Mouse (Mus musculus): Measurements from ENCODE around the gene Drg1. TPM values are rescaled to one million over a fixed set of nuclear protein-coding genes. Genes with fewer than 3 reads are reported as not detected.

Gene Drg1
- polyA plus RNA-seq, 1 experiment, result 36.9 TPM

GRCm38 (mm10) chr11:3242395-3242794 is 23.8 kb downstream of the Drg1 start:
- DNase-seq, result no peak
- Histone ChIP-seq H3K27ac (ENCODE audit: control insufficient read depth, insufficient read depth, low read length) (no peak overlapping the region), H3K4me1 (replicated peaks; ENCODE audit: control insufficient read depth, insufficient read depth, low read length) (no peaks in the 10 kb centered on the region), H3K4me3 (ENCODE audit: control insufficient read depth, insufficient read depth, low read length) (no peak overlapping the region), H3K36me3 (ENCODE audit: control insufficient read depth, insufficient read depth, low read length) (peaks cover 85% of the 10 kb centered on the region), H3K27me3 (ENCODE audit: control insufficient read depth, insufficient read depth, low read length) (no peaks in the 10 kb centered on the region)
- 96% methylated on average over 7 of the region's 7 CpGs for WGBS
- TF ChIP-seq POLR2A (IDR thresholded peaks at IDR 0.05; ENCODE audit: control insufficient read depth, extremely low read depth, insufficient read depth, low read length, poor library complexity) (no peak), CTCF (IDR thresholded peaks at IDR 0.05; ENCODE audit: borderline replicate concordance, control insufficient read depth, extremely low read depth, insufficient read depth, low read length, poor library complexity) (no peak)

GRCm38 (mm10) chr11:3235277-3235676 is 30.9 kb downstream of the Drg1 start:
- Histone ChIP-seq H3K4me3 (ENCODE audit: control insufficient read depth, insufficient read depth, low read length) (no peak overlapping the region), H3K27ac (ENCODE audit: control insufficient read depth, insufficient read depth, low read length) (no peak overlapping the region), H3K36me3 (ENCODE audit: control insufficient read depth, insufficient read depth, low read length) (peaks cover 43% of the 10 kb centered on the region), H3K27me3 (ENCODE audit: control insufficient read depth, insufficient read depth, low read length) (no peaks in the 10 kb centered on the region), H3K4me1 (replicated peaks; ENCODE audit: control insufficient read depth, insufficient read depth, low read length) (no peaks in the 10 kb centered on the region)
- 90% methylated on average over 5 of the region's 5 CpGs for WGBS
- DNase-seq, result no peak
- TF ChIP-seq CTCF (IDR thresholded peaks at IDR 0.05; ENCODE audit: borderline replicate concordance, control insufficient read depth, extremely low read depth, insufficient read depth, low read length, poor library complexity) (no peak), POLR2A (IDR thresholded peaks at IDR 0.05; ENCODE audit: control insufficient read depth, extremely low read depth, insufficient read depth, low read length, poor library complexity) (no peak)

GRCm38 (mm10) chr11:3233704-3234103 is 32.5 kb downstream of the Drg1 start:
- H3K4me1 ChIP-seq (replicated peaks; ENCODE audit: control insufficient read depth, insufficient read depth, low read length), result no peaks in the 10 kb centered on the region
- no peak overlapping the region for H3K27ac ChIP-seq (ENCODE audit: control insufficient read depth, insufficient read depth, low read length)
- H3K4me3 ChIP-seq (ENCODE audit: control insufficient read depth, insufficient read depth, low read length), result no peak overlapping the region
- H3K27me3 ChIP-seq (ENCODE audit: control insufficient read depth, insufficient read depth, low read length), result no peaks in the 10 kb centered on the region
- DNase-seq, result no peak
- 91% methylated on average over 4 of the region's 4 CpGs for WGBS
- peaks cover 51% of the 10 kb centered on the region for H3K36me3 ChIP-seq (ENCODE audit: control insufficient read depth, insufficient read depth, low read length)
- TF ChIP-seq POLR2A (IDR thresholded peaks at IDR 0.05; ENCODE audit: control insufficient read depth, extremely low read depth, insufficient read depth, low read length, poor library complexity) (no peak), CTCF (IDR thresholded peaks at IDR 0.05; ENCODE audit: borderline replicate concordance, control insufficient read depth, extremely low read depth, insufficient read depth, low read length, poor library complexity) (no peak)

GRCm38 (mm10) chr11:3232248-3232647 is 34.0 kb downstream of the Drg1 start:
- no peak overlapping the region for H3K27ac ChIP-seq (ENCODE audit: control insufficient read depth, insufficient read depth, low read length)

GRCm38 (mm10) chr11:3227113-3227512 is 39.1 kb downstream of the Drg1 start:
- WGBS, result 89% methylated on average over 3 of the region's 3 CpGs
- H3K27ac ChIP-seq (ENCODE audit: control insufficient read depth, insufficient read depth, low read length), result no peak overlapping the region
- H3K4me1 ChIP-seq (replicated peaks; ENCODE audit: control insufficient read depth, insufficient read depth, low read length), result no peaks in the 10 kb centered on the region
- peaks cover 73% of the 10 kb centered on the region for H3K36me3 ChIP-seq (ENCODE audit: control insufficient read depth, insufficient read depth, low read length)
- no peak for DNase-seq
- no peak for TF ChIP-seq CTCF (IDR thresholded peaks at IDR 0.05; ENCODE audit: borderline replicate concordance, control insufficient read depth, extremely low read depth, insufficient read depth, low read length, poor library complexity)
- no peak for TF ChIP-seq POLR2A (IDR thresholded peaks at IDR 0.05; ENCODE audit: control insufficient read depth, extremely low read depth, insufficient read depth, low read length, poor library complexity)
- no peaks in the 10 kb centered on the region for H3K27me3 ChIP-seq (ENCODE audit: control insufficient read depth, insufficient read depth, low read length)
- no peak overlapping the region for H3K4me3 ChIP-seq (ENCODE audit: control insufficient read depth, insufficient read depth, low read length)

More at GRCm38 (mm10) chr11:3232248-3232647, 34.0 kb downstream of the Drg1 start:
- peaks cover 44% of the 10 kb centered on the region for H3K36me3 ChIP-seq (ENCODE audit: control insufficient read depth, insufficient read depth, low read length)
- 93% methylated on average over 3 of the region's 3 CpGs for WGBS
- no peak overlapping the region for H3K4me3 ChIP-seq (ENCODE audit: control insufficient read depth, insufficient read depth, low read length)
- TF ChIP-seq POLR2A (IDR thresholded peaks at IDR 0.05; ENCODE audit: control insufficient read depth, extremely low read depth, insufficient read depth, low read length, poor library complexity) (no peak), CTCF (IDR thresholded peaks at IDR 0.05; ENCODE audit: borderline replicate concordance, control insufficient read depth, extremely low read depth, insufficient read depth, low read length, poor library complexity) (no peak)
- no peak for DNase-seq
- H3K4me1 ChIP-seq (replicated peaks; ENCODE audit: control insufficient read depth, insufficient read depth, low read length), result no peaks in the 10 kb centered on the region
- no peaks in the 10 kb centered on the region for H3K27me3 ChIP-seq (ENCODE audit: control insufficient read depth, insufficient read depth, low read length)

GRCm38 (mm10) chr11:3223105-3223504 is 43.1 kb downstream of the Drg1 start:
- Histone ChIP-seq H3K36me3 (ENCODE audit: control insufficient read depth, insufficient read depth, low read length) (peaks cover 69% of the 10 kb centered on the region), H3K27me3 (ENCODE audit: control insufficient read depth, insufficient read depth, low read length) (no peaks in the 10 kb centered on the region), H3K27ac (ENCODE audit: control insufficient read depth, insufficient read depth, low read length) (no peak overlapping the region), H3K4me1 (replicated peaks; ENCODE audit: control insufficient read depth, insufficient read depth, low read length) (no peaks in the 10 kb centered on the region), H3K4me3 (ENCODE audit: control insufficient read depth, insufficient read depth, low read length) (no peak overlapping the region)
- 82% methylated on average over 5 of the region's 5 CpGs for WGBS
- no peak for DNase-seq
- TF ChIP-seq POLR2A (IDR thresholded peaks at IDR 0.05; ENCODE audit: control insufficient read depth, extremely low read depth, insufficient read depth, low read length, poor library complexity) (no peak), CTCF (IDR thresholded peaks at IDR 0.05; ENCODE audit: borderline replicate concordance, control insufficient read depth, extremely low read depth, insufficient read depth, low read length, poor library complexity) (no peak)

- H3K4me3 ChIP-seq (ENCODE audit: control insufficient read depth, insufficient read depth, low read length), result no peak overlapping the region
- 95% methylated on average over 1 of the region's 1 CpGs for WGBS
- no peaks in the 10 kb centered on the region for H3K4me1 ChIP-seq (replicated peaks; ENCODE audit: control insufficient read depth, insufficient read depth, low read length)
- H3K27ac ChIP-seq (ENCODE audit: control insufficient read depth, insufficient read depth, low read length), result no peak overlapping the region
- no peaks in the 10 kb centered on the region for H3K27me3 ChIP-seq (ENCODE audit: control insufficient read depth, insufficient read depth, low read length)
- DNase-seq, result no peak
- no peak for TF ChIP-seq POLR2A (IDR thresholded peaks at IDR 0.05; ENCODE audit: control insufficient read depth, extremely low read depth, insufficient read depth, low read length, poor library complexity)
- TF ChIP-seq CTCF (IDR thresholded peaks at IDR 0.05; ENCODE audit: borderline replicate concordance, control insufficient read depth, extremely low read depth, insufficient read depth, low read length, poor library complexity), result no peak
- peaks cover 52% of the 10 kb centered on the region for H3K36me3 ChIP-seq (ENCODE audit: control insufficient read depth, insufficient read depth, low read length)
Measured at GRCm38 (mm10) chr11:3212526-3212925, 53.7 kb downstream of the Drg1 start.

Measured in thymus, adult 2 months (tissue).